Mouse (Mus musculus) heart, embryonic 10.5 days (tissue): ENCODE measurements around the gene Uroc1. TPM values are rescaled to one million over a fixed set of nuclear protein-coding genes. Genes with fewer than 3 reads are reported as not detected.
A peak's percentile ranks its signal among the peaks of the same experiment; 100 is the strongest.

Experiments used
- DNase-seq: peaks from one replicate; pipeline ENCODE4 v3.0.0-alpha.2; 2017; ENCODE audit warnings: low spot score
- H3K27ac ChIP-seq: fragments of 300-500 bp; sonication (generic); 2 replicates; pipeline ENCODE4 v1.5.1; 2016; ENCODE audit warnings: mild to moderate bottlenecking
- H3K27me3 ChIP-seq: fragments of 300-500 bp; sonication (generic); 2 replicates; pipeline ENCODE4 v1.6.1; 2016; ENCODE audit warnings: mild to moderate bottlenecking; ENCODE audit not compliant: poor library complexity, insufficient read depth, severe bottlenecking
- H3K36me3 ChIP-seq: fragments of 300-500 bp; sonication (generic); 2 replicates; pipeline ENCODE4 v1.6.1; 2016; ENCODE audit warnings: mild to moderate bottlenecking, moderate library complexity
- H3K4me1 ChIP-seq: fragments of 300-500 bp; sonication (generic); 2 replicates; pipeline ENCODE4 v1.6.1; 2016; ENCODE audit warnings: mild to moderate bottlenecking
- H3K4me3 ChIP-seq: fragments of 300-500 bp; sonication (generic); 2 replicates; pipeline ENCODE4 v1.5.1; 2016; ENCODE audit warnings: mild to moderate bottlenecking, moderate library complexity
- H3K9me3 ChIP-seq: fragments of 300-500 bp; sonication (generic); 2 replicates; pipeline ENCODE4 v1.6.1; 2016; ENCODE audit warnings: mild to moderate bottlenecking, moderate library complexity
- WGBS: fragments of 180-500 bp; shearing (Covaris S2); methylation state at CpG from one replicate; pipeline ENCODE4 v1.1.7; 2016; 5-methylcytosine and 5-hydroxymethylcytosine counted together
- polyA plus RNA-seq: library from polyadenylated mRNA; unstranded; fragments of >200 nt; fragmentation: Nextera tagmentation; extraction: Ambion mirVana; gene quantifications from 2 replicates; pipeline ENCODE4 v1.2.1, GENCODE M21; 2016

The Uroc1 gene
- polyA plus RNA-seq, 1 experiment from 2014 or later: 0.21 TPM

DNA sequence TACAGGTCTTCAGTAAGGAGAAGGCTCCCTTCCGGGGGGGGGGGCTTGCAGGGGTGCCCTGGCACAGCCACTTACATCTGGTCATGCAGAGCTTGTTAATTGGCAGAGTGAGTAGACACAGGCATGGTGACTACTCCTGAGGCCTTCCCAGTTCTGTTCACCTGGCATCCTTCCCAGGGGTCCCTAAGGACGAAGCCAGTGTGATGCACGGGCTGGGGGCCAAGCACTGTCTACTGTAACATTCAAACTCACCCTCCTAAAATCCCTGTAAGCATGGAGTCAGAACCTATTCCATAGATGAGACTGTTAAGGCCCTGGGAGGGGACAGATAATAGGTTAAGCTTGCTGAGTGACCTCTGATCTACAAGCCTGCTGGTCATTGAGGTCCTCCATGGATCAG lies 9.1 kb upstream of the Uroc1 start:
- DNase-seq: no peak
- no peaks in the 10 kb centered on the region for H3K36me3 ChIP-seq

DNA sequence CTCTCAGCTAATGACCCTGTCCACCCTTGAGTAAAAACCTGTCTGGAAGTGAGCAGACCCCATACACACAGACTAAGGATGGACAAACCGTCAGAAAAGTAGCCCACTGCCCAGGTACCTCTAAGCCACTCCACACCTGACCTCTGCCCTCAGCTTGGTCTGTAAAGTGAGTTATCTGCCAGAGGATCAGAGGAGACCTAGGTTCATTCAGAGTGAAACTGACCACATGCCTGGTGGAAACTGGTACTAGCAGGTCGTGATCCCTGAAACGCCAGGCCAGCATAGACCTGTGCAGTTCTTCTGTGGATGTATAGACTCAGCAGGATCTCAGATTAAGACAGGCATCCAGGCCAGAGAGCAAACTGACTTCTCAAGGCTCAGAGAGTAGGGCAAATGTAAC lies 8.6 kb upstream of the Uroc1 start:
- DNase-seq: no peak
- Histone ChIP-seq H3K4me1 (peaks cover 6% of the 10 kb centered on the region; the same call in 1 of the 2 replicates), H3K27ac (no peak overlapping the region), H3K36me3 (no peaks in the 10 kb centered on the region), H3K27me3 (peaks cover 39% of the 10 kb centered on the region), H3K9me3 (no peaks in the 10 kb centered on the region), H3K4me3 (peak overlapping the region; percentile 50; the same call in 1 of the 2 replicates)
- 68% methylated on average over 3 of the region's 3 CpGs for WGBS

More for the DNA sequence above, 9.1 kb upstream of the Uroc1 start:
- H3K4me3 ChIP-seq: no peak overlapping the region
- no peak overlapping the region for H3K27ac ChIP-seq
- H3K4me1 ChIP-seq: peaks cover 6% of the 10 kb centered on the region; the same call in 1 of the 2 replicates
- 75% methylated on average over 3 of the region's 3 CpGs for WGBS
- H3K9me3 ChIP-seq: no peaks in the 10 kb centered on the region
- H3K27me3 ChIP-seq: peaks cover 39% of the 10 kb centered on the region

DNA sequence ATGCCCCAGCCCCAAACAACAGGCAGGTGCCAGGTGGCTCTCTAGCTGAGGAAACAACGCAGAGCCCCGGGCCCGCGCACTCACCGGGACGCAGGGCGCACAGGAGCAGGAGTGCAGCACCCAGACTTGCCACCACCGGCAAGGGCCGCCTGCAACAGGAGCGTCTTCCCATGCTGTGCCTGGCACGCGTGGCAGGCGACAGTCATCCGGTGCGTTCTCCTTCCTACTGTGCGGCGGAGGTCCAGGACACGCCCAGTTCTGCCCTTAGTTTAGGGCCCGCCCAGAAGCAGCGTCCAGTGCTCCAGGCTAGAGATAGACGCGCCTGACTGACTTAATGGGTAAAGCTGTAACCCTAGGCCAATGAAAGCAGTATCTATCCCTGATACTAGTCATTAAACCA lies 8.1 kb upstream of the Uroc1 start, which contains the start of gene Chst13:
Gene Chst13 (minus strand): TSS at position 195 of the 400 bp plus-strand sequence.
- DNase-seq: no peak
- Histone ChIP-seq H3K36me3 (no peaks in the 10 kb centered on the region), H3K9me3 (no peaks in the 10 kb centered on the region), H3K4me3 (peak within 1 kb of the TSS; percentile 50), H3K4me1 (peaks cover 6% of the 10 kb centered on the region; the same call in 1 of the 2 replicates), H3K27ac (peak within 1 kb of the TSS; percentile 24; the same call in 1 of the 2 replicates), H3K27me3 (peaks cover 39% of the 10 kb centered on the region)
- WGBS: 3% methylated on average over 22 of the region's 22 CpGs

DNA sequence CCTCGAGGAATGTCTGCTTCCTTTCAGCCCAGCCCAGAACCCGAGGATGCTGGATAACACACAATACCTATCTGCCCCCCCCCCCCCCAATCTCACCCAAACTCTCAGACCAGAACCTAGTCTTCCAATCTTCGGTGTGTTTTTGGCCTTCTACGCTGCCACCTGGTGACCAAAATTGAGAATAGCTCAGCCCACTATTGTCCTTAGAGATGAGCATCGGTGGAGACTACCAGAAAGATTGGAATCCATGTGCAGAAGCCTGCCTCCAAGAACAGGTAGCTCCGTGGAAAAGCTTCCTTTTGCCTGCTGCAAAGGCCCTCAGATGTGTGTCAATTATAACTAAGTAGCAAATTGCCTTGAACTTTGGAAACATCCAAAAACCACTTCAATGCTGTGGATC lies 5.4 kb upstream of the Uroc1 start:
- Histone ChIP-seq H3K27me3 (peaks cover 39% of the 10 kb centered on the region), H3K36me3 (no peaks in the 10 kb centered on the region), H3K4me3 (no peak overlapping the region), H3K4me1 (peaks cover 6% of the 10 kb centered on the region; the same call in 1 of the 2 replicates), H3K9me3 (no peaks in the 10 kb centered on the region), H3K27ac (no peak overlapping the region)
- DNase-seq: no peak
- 17% methylated on average over 6 of the region's 6 CpGs for WGBS

DNA sequence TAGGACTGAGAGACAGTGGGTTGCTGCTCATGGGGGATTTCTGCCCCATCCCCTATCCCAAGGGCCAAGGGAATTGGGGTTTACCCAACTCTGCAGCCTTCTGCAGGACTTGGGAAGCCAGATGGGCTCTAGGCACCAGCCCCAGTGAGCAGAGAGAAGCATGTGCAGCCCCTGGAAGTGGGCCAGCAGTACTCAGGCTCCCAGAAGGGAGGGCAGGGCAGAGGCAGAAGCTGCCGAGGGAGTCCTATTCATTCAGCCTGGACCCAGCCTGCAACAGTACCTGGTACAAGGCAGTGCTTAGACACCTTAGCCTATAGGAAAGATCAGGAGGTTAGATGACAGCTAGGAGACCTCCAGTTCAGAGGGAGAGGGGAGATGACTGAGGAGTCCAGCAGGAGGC lies 3.1 kb upstream of the Uroc1 start:
- Histone ChIP-seq H3K9me3 (no peaks in the 10 kb centered on the region), H3K36me3 (no peaks in the 10 kb centered on the region), H3K4me3 (no peak overlapping the region), H3K27ac (no peak overlapping the region), H3K27me3 (peaks cover 24% of the 10 kb centered on the region), H3K4me1 (peaks cover 3% of the 10 kb centered on the region; the same call in 1 of the 2 replicates)
- no peak for DNase-seq
- WGBS: 55% methylated on average over 1 of the region's 1 CpGs

DNA sequence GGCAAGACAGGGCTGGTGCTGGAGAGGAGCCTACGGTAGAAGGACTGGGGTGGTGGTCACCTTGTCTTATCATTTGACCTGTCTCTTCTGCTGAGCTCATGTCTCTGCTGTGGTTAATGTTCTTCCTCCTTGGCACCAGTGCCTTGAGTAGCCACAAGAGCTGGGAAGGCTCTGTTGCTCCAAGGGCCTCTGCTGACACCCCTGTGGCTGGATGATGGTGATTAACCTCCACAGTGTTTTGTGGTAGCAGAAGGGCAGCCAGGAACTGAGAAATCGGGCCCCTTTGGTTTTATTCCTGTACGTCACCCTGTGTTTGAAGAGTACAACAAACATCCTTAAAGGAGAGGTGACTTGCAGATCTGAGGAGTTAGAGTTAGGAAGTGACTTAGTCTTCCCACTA lies 1.2 kb downstream of the Uroc1 start:
- 73% methylated on average over 3 of the region's 3 CpGs for WGBS
- Histone ChIP-seq H3K27ac (no peak overlapping the region), H3K4me1 (no peaks in the 10 kb centered on the region), H3K4me3 (no peak overlapping the region), H3K27me3 (no peaks in the 10 kb centered on the region; the same call in 1 of the 2 replicates), H3K36me3 (no peaks in the 10 kb centered on the region), H3K9me3 (no peaks in the 10 kb centered on the region)
- no peak for DNase-seq

DNA sequence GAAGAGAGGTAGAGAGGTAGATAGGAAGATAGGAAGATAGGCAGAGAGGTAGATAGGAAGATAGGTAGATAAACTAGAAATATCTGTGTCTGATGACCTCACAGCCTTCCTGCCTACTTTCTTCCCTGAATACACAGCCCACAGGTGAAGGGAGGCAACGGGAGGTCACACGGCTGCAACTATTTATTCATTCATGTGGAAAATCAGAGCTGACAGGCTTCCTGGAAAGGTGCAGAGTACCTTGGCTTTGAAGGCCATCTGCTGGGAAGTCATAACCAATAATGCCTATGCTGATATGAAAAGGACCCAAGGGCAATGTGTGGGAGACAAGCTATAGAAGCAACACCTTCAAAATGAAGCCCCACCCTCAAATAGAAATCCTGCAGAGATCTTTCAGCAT lies 9.3 kb downstream of the Uroc1 start:
- no peaks in the 10 kb centered on the region for H3K9me3 ChIP-seq
- no peaks in the 10 kb centered on the region for H3K27me3 ChIP-seq
- no peak for DNase-seq
- WGBS: 64% methylated on average over 2 of the region's 2 CpGs
- H3K36me3 ChIP-seq: no peaks in the 10 kb centered on the region
- no peak overlapping the region for H3K4me3 ChIP-seq
- no peaks in the 10 kb centered on the region for H3K4me1 ChIP-seq
- no peak overlapping the region for H3K27ac ChIP-seq

DNA sequence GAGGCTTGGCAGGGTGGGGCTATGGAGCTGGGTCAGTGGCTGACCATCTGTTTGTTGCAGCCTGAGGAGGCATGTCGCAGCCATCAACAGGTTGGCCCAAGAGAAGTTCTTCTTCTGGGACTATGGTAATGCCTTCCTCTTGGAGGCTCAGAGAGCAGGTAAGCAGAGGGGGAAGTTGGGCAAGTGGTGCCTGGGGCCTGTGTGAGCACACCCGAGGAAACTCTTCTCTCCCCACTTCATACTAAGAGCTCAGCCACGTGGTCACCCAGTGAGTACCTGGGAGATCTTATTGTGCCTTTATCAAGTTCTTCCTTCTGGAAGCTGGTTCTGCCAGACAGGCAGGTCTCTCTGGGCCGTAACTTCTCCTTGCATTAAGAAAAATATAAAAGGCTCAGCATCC lies 14.1 kb downstream of the Uroc1 start:
- WGBS: 72% methylated on average over 4 of the region's 4 CpGs
- DNase-seq: no peak
- no peaks in the 10 kb centered on the region for H3K36me3 ChIP-seq
- no peaks in the 10 kb centered on the region for H3K27me3 ChIP-seq
- H3K9me3 ChIP-seq: no peaks in the 10 kb centered on the region
- H3K4me1 ChIP-seq: no peaks in the 10 kb centered on the region
- H3K4me3 ChIP-seq: no peak overlapping the region
- no peak overlapping the region for H3K27ac ChIP-seq

DNA sequence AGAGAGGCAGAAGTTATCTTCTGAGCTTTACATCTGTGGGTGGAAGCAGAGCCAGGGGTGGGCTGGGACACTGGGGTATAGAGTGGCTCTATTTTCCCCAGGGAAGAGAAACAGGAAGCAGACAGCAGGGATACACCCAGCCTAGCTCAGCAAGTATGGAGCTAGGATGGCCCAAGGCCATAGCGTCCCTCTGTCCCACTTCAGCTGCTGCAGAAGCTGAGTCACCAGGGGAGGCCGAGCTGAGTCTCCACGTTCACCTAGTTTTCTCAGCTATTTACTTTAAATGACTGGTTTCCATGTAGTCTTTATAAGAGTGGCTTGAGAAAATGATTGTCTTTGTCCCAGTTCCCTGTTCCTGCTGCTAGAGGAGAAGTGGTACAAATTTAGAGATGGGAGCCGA lies 15.4 kb downstream of the Uroc1 start:
- H3K9me3 ChIP-seq: no peaks in the 10 kb centered on the region
- whole genome bisulfite sequencing: 73% methylated on average over 4 of the region's 4 CpGs
- H3K36me3 ChIP-seq: no peaks in the 10 kb centered on the region
- DNase-seq: no peak
- H3K4me3 ChIP-seq: no peak overlapping the region
- H3K4me1 ChIP-seq: no peaks in the 10 kb centered on the region
- H3K27ac ChIP-seq: no peak overlapping the region
- no peaks in the 10 kb centered on the region for H3K27me3 ChIP-seq

DNA sequence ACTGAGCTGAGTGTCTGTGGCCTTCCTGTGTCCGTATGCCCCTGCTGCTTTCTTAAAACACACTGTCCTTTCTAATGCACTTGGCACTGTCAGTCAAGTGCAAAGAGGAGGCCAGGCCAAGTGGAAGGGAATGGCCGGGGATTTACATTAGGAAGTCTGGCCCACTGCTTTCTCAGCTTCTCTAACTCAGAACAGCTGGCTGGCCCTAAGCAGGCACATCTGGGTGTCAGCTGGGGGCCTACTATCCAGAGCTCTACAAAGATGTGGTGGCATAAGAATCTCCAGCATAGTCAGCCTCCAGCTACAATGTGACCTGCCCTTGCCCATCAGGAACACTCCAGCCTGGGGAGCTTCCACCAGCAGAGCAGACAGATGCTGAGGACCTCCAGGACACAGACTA lies 16.9 kb downstream of the Uroc1 start:
- no peak overlapping the region for H3K27ac ChIP-seq
- 74% methylated on average over 2 of the region's 2 CpGs for WGBS
- H3K4me3 ChIP-seq: no peak overlapping the region
- no peaks in the 10 kb centered on the region for H3K4me1 ChIP-seq
- H3K27me3 ChIP-seq: no peaks in the 10 kb centered on the region
- no peaks in the 10 kb centered on the region for H3K36me3 ChIP-seq
- no peaks in the 10 kb centered on the region for H3K9me3 ChIP-seq
- DNase-seq: no peak

DNA sequence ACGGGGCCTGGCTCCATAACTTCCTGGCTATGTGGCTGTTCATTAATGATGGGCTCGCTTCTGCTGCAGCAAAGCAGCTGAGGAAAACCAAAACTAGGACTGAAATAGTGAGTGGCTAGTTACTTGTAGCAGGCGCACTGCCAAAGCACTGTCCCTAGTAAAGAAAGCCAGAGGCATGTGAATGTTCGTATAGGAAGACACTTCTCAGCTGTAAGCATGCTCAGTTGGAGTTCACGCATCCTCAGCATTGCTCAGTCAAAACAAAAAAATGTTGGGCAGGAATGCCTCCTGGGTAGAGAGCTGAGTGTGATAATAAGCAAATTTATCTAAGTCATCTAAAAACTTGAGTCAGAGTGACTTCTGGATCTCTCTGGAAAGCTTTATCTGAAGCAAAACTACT lies 25.1 kb downstream of the Uroc1 start:
- Histone ChIP-seq H3K27ac (no peak overlapping the region), H3K36me3 (no peaks in the 10 kb centered on the region), H3K27me3 (no peaks in the 10 kb centered on the region), H3K4me1 (0 out of 2 replicates have a peak, but pooled peaks cover 3% of the 10 kb centered on the region), H3K4me3 (no peak overlapping the region), H3K9me3 (no peaks in the 10 kb centered on the region)
- 60% methylated on average over 5 of the region's 5 CpGs for WGBS
- DNase-seq: no peak

DNA sequence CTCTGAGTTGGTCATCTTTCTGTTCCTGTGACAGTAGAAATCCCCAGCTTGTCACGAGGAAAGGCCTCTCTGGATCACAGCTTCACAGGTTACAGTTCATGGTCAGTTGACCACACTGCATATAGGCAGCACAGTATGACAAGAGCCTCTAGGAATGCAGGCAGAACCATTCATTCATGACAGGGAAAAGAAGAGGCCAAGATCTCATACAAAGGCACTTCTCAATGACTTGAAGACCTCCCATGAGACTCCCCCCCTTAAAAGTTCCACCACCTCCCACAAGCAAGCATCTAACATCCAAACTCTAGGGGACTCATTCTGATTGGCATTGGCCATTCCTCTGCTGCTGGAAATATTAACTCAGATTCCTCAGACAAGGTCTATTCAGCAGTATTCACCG lies 26.4 kb downstream of the Uroc1 start:
- no peak for DNase-seq
- no peaks in the 10 kb centered on the region for H3K27me3 ChIP-seq
- WGBS: 81% methylated on average over 2 of the region's 2 CpGs

DNA sequence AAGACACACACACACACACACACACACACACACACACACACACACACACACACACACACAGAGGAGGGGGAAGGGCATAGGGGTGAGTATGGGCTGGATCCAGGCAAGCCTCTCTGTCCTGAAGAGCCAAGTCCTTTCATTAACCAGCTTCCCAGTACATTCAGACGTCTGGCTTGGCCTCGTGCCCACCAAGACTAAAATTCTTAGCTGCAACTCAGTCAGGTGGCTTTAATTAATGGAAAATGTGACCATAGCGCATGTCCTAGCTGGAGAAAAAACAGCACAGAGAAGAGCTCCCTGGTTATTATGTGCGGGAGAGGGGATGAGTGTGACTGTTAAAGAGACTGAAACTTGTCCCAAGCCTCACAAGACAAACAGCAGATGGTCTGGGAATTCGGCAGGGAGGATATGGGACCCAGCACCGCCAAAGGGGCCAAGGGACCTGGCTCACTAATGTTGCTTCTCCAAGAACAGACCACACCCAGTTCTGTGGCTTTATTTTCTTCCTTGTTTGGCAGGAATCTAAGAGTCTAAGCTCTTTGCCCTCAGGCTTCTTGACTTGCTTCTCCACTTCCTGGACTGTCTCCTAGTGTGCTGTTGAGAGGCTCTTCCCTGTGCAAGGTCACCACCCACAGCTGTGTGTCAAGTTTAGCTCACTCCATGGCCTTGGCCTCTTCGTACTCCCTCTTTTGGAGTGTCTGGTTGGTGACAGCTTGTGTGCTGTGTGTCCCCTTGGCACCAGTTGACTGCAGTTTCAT lies 27.1 kb downstream of the Uroc1 start:
- DNase-seq: no peak
- Histone ChIP-seq H3K27me3 (no peaks in the 10 kb centered on the region), H3K36me3 (no peaks in the 10 kb centered on the region), H3K4me3 (no peak overlapping the region), H3K27ac (no peak overlapping the region), H3K9me3 (no peaks in the 10 kb centered on the region), H3K4me1 (0 out of 2 replicates have a peak, but pooled peaks cover 3% of the 10 kb centered on the region)
- 52% methylated on average over 7 of the region's 7 CpGs for WGBS

More for the DNA sequence above, 26.4 kb downstream of the Uroc1 start:
- Histone ChIP-seq H3K27ac (no peak overlapping the region), H3K4me1 (0 out of 2 replicates have a peak, but pooled peaks cover 3% of the 10 kb centered on the region), H3K4me3 (no peak overlapping the region), H3K9me3 (no peaks in the 10 kb centered on the region), H3K36me3 (no peaks in the 10 kb centered on the region)
